Mouse (Mus musculus) kidney, embryonic 16.5 days (tissue): ENCODE measurements around the gene Tctn1. TPM values are rescaled to one million over a fixed set of nuclear protein-coding genes. Genes with fewer than 3 reads are reported as not detected.
A peak's percentile ranks its signal among the peaks of the same experiment; 100 is the strongest.

Source experiments
- ATAC-seq: fragments of 200-750 bp; cut with Nextera tagmentation; 2 replicates; pipeline ENCODE4 v1.8.0; 2017; ENCODE audit warnings: moderate TSS enrichment; ENCODE audit not compliant: low FRiP score, low TSS enrichment
- H3K27ac ChIP-seq: fragments of 300-500 bp; sonication (generic); 2 replicates; pipeline ENCODE4 v1.5.1; 2014; ENCODE audit warnings: low read length
- H3K27me3 ChIP-seq: fragments of 300-500 bp; sonication (generic); 2 replicates; pipeline ENCODE4 v1.6.1; 2014; ENCODE audit warnings: low read length, control low read depth, mixed read lengths; ENCODE audit not compliant: insufficient read depth
- H3K36me3 ChIP-seq: fragments of 300-500 bp; sonication (generic); 2 replicates; pipeline ENCODE4 v1.6.1; 2014; ENCODE audit warnings: low read length, control low read depth, mixed read lengths; ENCODE audit not compliant: insufficient read depth
- H3K4me1 ChIP-seq: fragments of 300-500 bp; sonication (generic); 2 replicates; pipeline ENCODE4 v1.6.1; 2014; ENCODE audit warnings: low read length, control low read depth, mixed read lengths; ENCODE audit not compliant: insufficient read depth
- H3K4me2 ChIP-seq: fragments of 300-500 bp; sonication (generic); replicated peaks from 2 replicates; pipeline ENCODE4 v1.6.1; 2014; ENCODE audit warnings: low read depth, low read length
- H3K4me3 ChIP-seq: fragments of 300-500 bp; sonication (generic); 2 replicates; pipeline ENCODE4 v1.5.1; 2014; ENCODE audit warnings: mild to moderate bottlenecking, low read length
- H3K9ac ChIP-seq: fragments of 300-500 bp; sonication (generic); replicated peaks from 2 replicates; pipeline ENCODE4 v1.6.1; 2014; ENCODE audit warnings: low read length
- H3K9me3 ChIP-seq: fragments of 300-500 bp; sonication (generic); 2 replicates; pipeline ENCODE4 v1.6.1; 2016; ENCODE audit warnings: low read length, control low read depth
- WGBS: fragments of 180-500 bp; shearing (Covaris S2); extraction: QIAGEN DNeasy Blood & Tissue Kit; methylation state at CpG from one replicate; pipeline ENCODE4 v1.1.7; 2014; 5-methylcytosine and 5-hydroxymethylcytosine counted together
- polyA plus RNA-seq: library from polyadenylated mRNA; unstranded; fragments of >200 nt; fragmentation: Nextera tagmentation; extraction: Ambion mirVana; gene quantifications from 2 replicates; pipeline ENCODE4 v1.2.1, GENCODE M21; 2015

Gene Tctn1
- polyA plus RNA-seq, 1 experiment from 2014 or later, result 7.9 TPM

DNA sequence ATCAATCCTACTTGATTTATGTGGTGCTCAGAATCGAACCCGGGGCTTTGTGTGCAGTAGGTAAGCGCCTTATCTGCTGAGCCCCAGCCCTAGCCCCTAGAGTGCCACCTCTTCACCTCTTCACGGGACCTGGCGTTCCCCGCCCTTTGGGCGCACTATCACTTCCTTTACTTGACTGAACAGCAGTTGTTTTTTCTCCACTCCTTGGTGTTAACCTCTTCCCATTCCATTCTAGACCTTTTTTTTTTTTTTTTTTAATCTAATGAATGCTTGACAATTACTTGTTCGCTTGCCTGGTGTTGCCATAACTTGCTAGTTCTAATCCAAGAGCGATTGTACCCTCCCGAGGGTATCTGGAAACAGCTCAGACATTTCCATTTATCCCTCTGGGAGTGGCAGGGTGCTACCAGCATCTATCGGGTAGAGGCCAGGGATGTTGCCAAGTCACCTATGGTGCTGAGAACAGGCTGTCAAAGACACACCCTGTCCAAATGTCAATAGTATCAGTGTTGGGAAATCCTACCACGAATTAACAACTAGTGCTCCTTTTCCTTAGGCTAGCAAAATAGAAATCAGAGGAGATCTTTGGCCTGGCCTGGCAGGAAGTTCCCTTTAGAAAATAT, 15.7 kb upstream of the Tctn1 start:
- no peak overlapping the region for H3K9ac ChIP-seq
- ATAC-seq, result no peak
- H3K9me3 ChIP-seq, result no peaks in the 10 kb centered on the region; the same call in 1 of the 2 replicates
- peaks cover 22% of the 10 kb centered on the region for H3K4me1 ChIP-seq
- H3K4me2 ChIP-seq, result no peak overlapping the region; the same call in 1 of the 2 replicates
- no peaks in the 10 kb centered on the region for H3K36me3 ChIP-seq
- no peaks in the 10 kb centered on the region for H3K27me3 ChIP-seq
- 0 out of 2 replicates have a peak overlapping the region, but pooled peaks have one; percentile 23 for H3K27ac ChIP-seq
- 72% methylated on average over 12 of the region's 12 CpGs for WGBS
- no peak overlapping the region for H3K4me3 ChIP-seq

DNA sequence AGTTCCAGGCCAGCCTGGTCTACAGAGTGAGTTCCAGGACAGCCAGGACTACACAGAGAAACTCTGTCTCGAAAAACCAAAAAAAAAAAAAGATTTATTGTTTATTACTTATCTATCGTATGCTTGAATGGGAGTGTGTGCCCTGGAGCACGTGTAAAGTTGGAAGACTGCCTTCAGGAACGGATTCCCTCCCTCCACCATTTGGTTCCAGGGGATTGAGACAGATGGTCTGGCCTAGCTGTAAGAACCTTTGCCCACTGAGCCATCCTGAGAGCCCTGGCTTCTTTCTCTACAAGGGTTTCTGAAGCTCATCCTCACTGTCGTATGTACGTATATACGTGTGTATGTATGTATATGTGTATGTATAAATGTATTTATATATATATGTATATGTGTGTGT, 14.7 kb upstream of the Tctn1 start:
- ATAC-seq, result no peak
- no peak overlapping the region for H3K4me3 ChIP-seq
- 68% methylated on average over 7 of the region's 7 CpGs for WGBS

DNA sequence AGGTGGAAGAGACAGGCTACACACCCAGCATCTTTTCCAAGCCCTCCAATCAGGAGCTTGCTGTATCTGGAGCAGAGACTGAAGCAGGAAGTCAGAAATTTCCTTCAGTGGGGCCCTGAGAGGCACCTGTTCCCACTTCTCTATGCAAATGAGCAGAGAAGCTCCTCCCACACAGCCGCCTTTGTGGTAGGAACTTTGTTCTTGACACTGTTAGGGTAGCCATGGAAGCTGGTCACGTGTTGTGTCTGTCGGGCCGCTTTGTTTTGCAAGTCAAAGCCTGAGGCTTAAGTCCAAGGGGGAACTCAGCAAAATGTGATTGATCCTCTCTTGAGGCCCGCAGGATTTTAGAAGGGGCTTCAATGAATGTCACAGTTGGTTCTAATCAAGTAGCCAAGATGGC, 10.5 kb upstream of the Tctn1 start:
- no peak for ATAC-seq
- no peaks in the 10 kb centered on the region; the same call in 1 of the 2 replicates for H3K4me1 ChIP-seq
- WGBS, result 41% methylated on average over 5 of the region's 5 CpGs

More for the DNA sequence above, 14.7 kb upstream of the Tctn1 start:
- H3K4me1 ChIP-seq, result peaks cover 21% of the 10 kb centered on the region
- H3K27me3 ChIP-seq, result no peaks in the 10 kb centered on the region
- H3K9me3 ChIP-seq, result no peaks in the 10 kb centered on the region; the same call in 1 of the 2 replicates
- no peak overlapping the region for H3K4me2 ChIP-seq
- no peaks in the 10 kb centered on the region for H3K36me3 ChIP-seq
- no peak overlapping the region for H3K9ac ChIP-seq
- no peak overlapping the region for H3K27ac ChIP-seq

DNA sequence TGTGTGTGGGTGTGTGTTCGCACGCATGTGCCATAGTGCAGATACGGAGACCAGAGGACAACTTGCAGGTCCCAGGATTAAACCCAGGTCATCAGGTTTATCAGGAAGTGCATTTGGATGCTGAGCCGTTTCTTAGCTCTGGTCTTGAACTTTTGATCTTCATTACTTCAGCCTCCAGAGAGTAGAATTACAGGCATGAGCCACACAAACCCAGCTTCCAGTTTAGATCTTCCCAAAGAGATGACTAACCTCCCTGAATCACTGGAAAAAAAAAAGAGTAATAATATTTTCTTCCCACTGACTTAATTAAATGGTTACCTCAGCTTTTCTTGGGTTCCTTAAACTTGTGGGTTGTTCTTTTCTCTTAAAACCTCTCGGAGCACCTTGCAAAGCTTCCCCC, 8.6 kb upstream of the Tctn1 start:
- Histone ChIP-seq H3K27me3 (no peaks in the 10 kb centered on the region), H3K4me2 (no peak overlapping the region), H3K9me3 (no peaks in the 10 kb centered on the region), H3K36me3 (no peaks in the 10 kb centered on the region), H3K27ac (no peak overlapping the region), H3K9ac (no peak overlapping the region), H3K4me1 (no peaks in the 10 kb centered on the region; the same call in 1 of the 2 replicates), H3K4me3 (no peak overlapping the region)
- no peak for ATAC-seq
- WGBS, result 80% methylated on average over 5 of the region's 5 CpGs

More for the DNA sequence above, 10.5 kb upstream of the Tctn1 start:
- Histone ChIP-seq H3K9ac (no peak overlapping the region), H3K9me3 (no peaks in the 10 kb centered on the region; the same call in 1 of the 2 replicates), H3K4me2 (no peak overlapping the region), H3K36me3 (no peaks in the 10 kb centered on the region), H3K27ac (no peak overlapping the region), H3K27me3 (no peaks in the 10 kb centered on the region), H3K4me3 (no peak overlapping the region)

DNA sequence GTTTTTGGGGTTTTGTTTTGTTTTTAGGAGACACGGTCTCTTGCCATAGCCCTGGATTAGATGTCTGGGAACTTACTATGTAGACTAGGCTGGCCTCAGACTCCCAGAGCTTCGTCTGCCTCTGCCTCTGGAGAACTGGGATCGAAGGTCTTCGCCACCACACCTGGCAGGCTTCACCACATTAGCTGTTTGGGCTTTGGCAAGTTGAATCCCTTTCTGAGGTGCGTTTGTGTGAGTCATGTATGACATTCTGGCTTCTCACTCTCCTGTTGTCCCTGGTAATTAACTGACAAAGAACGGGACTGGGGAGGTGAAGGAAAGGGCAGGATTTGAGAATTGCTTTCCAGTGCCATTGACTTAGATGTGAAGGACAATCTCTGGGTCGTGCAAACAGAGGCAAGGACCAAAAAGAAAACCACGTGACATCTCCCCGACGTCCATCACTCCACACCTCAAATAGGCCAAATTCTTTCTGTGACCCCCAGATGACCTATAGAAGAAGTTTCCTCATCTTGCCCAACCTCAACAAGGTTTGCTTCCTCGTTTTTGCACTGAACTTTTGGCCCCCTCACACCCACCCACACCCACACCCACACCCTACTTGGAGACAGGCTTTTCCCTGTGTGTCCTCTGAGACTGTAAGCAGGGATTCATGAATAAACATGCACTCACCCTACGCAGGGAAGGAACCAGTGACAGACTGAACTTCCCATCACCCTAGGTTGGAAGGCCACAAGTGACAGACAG, 4.8 kb upstream of the Tctn1 start:
- no peak for ATAC-seq
- no peaks in the 10 kb centered on the region for H3K9me3 ChIP-seq
- WGBS, result 61% methylated on average over 12 of the region's 12 CpGs
- no peaks in the 10 kb centered on the region for H3K36me3 ChIP-seq
- no peak overlapping the region for H3K4me3 ChIP-seq
- no peaks in the 10 kb centered on the region for H3K27me3 ChIP-seq
- no peak overlapping the region for H3K27ac ChIP-seq
- no peak overlapping the region for H3K9ac ChIP-seq
- H3K4me2 ChIP-seq, result no peak overlapping the region
- peaks cover 4% of the 10 kb centered on the region; the same call in 1 of the 2 replicates for H3K4me1 ChIP-seq

DNA sequence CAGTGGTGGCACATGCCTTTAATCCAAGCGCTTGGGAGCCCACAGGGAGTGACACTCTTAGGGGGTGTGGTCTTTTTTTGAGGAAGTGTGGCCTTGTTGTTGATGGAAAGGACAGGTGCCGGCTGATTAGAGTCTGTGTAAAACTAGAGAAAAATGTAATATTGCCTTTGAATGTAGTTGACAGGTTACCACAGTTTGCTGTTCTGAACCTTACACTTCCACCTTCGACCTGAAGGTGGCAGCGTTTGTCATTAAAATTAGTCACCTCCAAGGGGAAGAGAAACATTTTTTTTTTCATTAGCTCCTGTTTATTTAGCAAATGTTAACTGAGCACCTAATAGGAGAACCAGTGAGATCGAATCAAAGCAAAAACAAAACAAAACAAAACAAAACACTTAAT, 3.6 kb upstream of the Tctn1 start:
- Histone ChIP-seq H3K4me3 (no peak overlapping the region), H3K27ac (no peak overlapping the region), H3K9ac (no peak overlapping the region), H3K4me1 (peaks cover 14% of the 10 kb centered on the region), H3K4me2 (no peak overlapping the region), H3K27me3 (no peaks in the 10 kb centered on the region), H3K36me3 (no peaks in the 10 kb centered on the region), H3K9me3 (no peaks in the 10 kb centered on the region)
- 28% methylated on average over 5 of the region's 5 CpGs for WGBS
- no peak for ATAC-seq

DNA sequence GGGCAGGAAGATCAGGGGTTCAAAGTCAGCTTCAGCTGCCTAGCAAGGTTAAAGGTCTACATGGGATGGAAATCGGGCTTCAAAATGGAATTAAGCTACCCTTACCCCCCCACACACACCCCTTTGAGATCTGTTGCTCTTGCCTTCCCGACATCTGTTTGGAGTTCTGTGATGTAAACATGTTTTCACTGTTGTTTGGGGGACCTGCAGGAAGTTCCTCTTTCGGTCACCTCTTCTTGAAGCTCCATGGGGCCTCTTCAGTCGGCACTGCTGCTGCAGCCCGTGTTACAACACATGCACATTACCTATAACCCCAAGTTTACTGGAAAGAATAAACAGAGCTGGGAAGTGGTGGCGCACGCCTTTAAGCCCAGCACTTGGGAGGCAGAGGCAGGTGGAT, 2.9 kb upstream of the Tctn1 start:
- Histone ChIP-seq H3K36me3 (no peaks in the 10 kb centered on the region), H3K4me1 (peaks cover 15% of the 10 kb centered on the region), H3K27me3 (no peaks in the 10 kb centered on the region), H3K4me2 (no peak overlapping the region), H3K27ac (no peak overlapping the region), H3K4me3 (no peak overlapping the region), H3K9me3 (no peaks in the 10 kb centered on the region), H3K9ac (no peak overlapping the region)
- 79% methylated on average over 7 of the region's 7 CpGs for WGBS
- no peak for ATAC-seq

DNA sequence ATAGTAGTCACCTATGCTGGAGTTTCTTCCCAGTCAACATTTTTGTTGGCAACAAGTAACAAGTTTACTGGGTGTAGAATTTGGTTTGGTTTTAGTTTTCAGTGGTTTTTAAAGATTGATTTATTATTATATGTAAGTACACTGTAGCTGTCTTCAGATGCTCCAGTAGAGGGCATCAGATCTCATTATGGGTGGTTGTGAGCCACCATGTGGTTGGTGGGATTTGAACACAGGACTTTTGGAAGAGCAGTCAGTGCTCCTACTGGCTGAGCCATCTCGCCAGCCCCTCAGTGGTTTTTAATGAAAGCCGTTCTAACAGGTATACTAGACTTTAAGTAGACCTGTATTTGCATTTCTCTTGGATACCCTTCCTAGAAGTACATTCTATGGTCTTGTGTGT, 1.7 kb upstream of the Tctn1 start:
- Histone ChIP-seq H3K4me2 (no peak overlapping the region), H3K9ac (no peak overlapping the region), H3K27me3 (no peaks in the 10 kb centered on the region), H3K4me1 (peaks cover 15% of the 10 kb centered on the region), H3K9me3 (no peaks in the 10 kb centered on the region), H3K36me3 (no peaks in the 10 kb centered on the region), H3K27ac (no peak overlapping the region), H3K4me3 (no peak overlapping the region)
- 98% methylated on average over 2 of the region's 2 CpGs for WGBS
- no peak for ATAC-seq

DNA sequence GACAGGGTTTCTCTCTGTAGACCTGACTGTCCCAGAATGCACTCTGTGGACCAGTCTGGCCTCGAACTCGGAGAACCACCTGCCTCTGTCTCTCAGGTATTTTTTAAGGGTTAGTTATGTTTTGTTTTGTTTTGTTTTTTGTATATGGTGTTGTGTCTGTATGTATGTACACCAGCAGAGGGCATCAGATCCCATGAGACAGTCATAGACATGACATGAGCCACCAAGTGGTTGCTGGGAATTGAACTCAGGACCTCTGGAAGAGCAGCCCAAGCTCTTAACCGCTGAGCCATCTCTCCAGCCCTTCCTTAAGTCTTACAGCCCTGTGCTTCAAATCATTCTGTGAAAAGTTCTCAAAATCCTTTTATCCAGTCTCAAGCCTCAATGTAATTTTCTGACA, 927 bp upstream of the Tctn1 start:
- no peak overlapping the region for H3K4me2 ChIP-seq
- H3K36me3 ChIP-seq, result no peaks in the 10 kb centered on the region
- no peaks in the 10 kb centered on the region for H3K27me3 ChIP-seq
- no peak overlapping the region for H3K9ac ChIP-seq
- peaks cover 15% of the 10 kb centered on the region for H3K4me1 ChIP-seq
- WGBS, result 73% methylated on average over 3 of the region's 3 CpGs
- H3K4me3 ChIP-seq, result no peak overlapping the region; the same call in 1 of the 2 replicates
- no peak for ATAC-seq
- no peaks in the 10 kb centered on the region for H3K9me3 ChIP-seq
- no peak overlapping the region for H3K27ac ChIP-seq

DNA sequence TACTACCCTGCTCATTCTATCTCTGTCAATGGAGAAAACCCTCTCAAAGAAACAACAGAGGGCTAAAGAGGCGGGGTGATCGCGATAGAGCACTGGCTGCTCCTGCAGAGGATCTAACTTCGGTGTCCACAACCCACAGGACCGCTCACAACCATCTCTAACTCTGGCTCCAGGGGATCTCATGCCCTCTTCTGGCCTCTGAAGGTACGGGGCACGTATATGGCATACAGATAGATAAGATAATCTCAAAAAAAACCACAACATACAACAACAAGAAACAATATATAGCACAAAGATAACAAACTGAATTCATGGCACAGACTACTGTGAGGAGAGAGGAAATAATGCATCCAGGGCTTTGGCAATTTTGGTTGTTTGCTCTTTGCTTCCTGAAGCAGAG, 2.2 kb downstream of the Tctn1 start:
- WGBS, result 67% methylated on average over 7 of the region's 7 CpGs
- H3K4me3 ChIP-seq, result no peak overlapping the region
- peaks cover 15% of the 10 kb centered on the region for H3K4me1 ChIP-seq
- no peaks in the 10 kb centered on the region for H3K9me3 ChIP-seq
- H3K4me2 ChIP-seq, result no peak overlapping the region
- H3K9ac ChIP-seq, result peak overlapping the region; percentile 20; the same call in 1 of the 2 replicates
- H3K27me3 ChIP-seq, result no peaks in the 10 kb centered on the region
- no peak for ATAC-seq
- no peak overlapping the region for H3K27ac ChIP-seq
- H3K36me3 ChIP-seq, result peaks cover 11% of the 10 kb centered on the region; the same call in 1 of the 2 replicates
